ENCODE assay signal across 9 mouse cellular contexts in the genomic region with DNA sequence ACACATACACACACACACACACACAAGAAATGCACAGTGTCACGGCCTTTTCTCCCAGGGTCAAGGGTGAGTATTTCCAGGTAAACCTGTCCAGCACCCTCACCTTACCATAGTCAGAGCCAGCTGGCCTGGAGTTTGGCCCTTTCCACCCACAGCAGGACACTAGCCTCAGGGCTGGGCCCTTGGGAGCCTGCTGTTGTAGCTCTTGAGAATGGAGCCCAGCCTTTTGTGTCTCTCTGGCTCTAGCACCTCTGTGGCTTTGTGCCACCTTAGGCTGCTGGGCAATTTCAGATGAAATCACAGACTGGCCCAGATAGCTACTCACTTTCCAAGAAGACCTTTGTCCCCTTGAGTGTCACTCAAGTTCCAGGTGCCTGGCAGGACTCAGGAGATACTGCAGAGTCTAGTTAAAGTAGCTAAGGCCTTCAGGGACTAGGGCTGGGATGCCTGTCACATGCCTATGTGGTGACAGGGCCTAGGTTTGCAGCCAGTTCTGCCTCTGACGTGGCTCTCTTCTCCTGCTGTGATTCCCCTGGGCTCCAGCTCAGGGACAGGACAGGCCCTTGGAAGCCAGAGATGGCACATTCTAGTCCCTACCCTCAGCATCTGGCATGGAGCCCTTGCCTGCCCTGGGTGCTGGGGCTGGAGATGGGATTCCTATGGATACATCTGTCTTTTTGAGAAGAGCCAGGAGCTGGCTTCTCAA. TPM values are rescaled to one million over a fixed set of nuclear protein-coding genes. Genes with fewer than 3 reads are reported as not detected.
A peak's percentile ranks its signal among the peaks of the same experiment; 100 is the strongest.
DNase-seq lines count a peak whose midpoint lies in the region; ATAC-seq and TF ChIP-seq lines count a peak whose summit lies in the region.
"Had no signal": no experiment of that assay in that cellular context is flagged by ENCODE, and none has a peak within 500 bp of the region (broad histone marks: within the 10 kb centered on the region; RNA-seq: fewer than 3 reads in every experiment).

No protein-coding gene starts in this region.

- no peaks in the 10 kb centered on the region for H3K9me3 ChIP-seq in forebrain, embryonic 15.5 days
- H3K9me3 ChIP-seq in hindbrain, embryonic 14.5 days (ENCODE audit: control insufficient read depth, low read length) = no peaks in the 10 kb centered on the region
- H3K9me3 ChIP-seq in neural tube, embryonic 14.5 days (ENCODE audit: control insufficient read depth, low read length) = no peaks in the 10 kb centered on the region

- 58% methylated on average over 2 of the region's 2 CpGs for WGBS in forebrain, embryonic 15.5 days
- 60% methylated on average over 2 of the region's 2 CpGs for WGBS in hindbrain, embryonic 14.5 days
- 65% methylated on average over 2 of the region's 2 CpGs for WGBS in neural tube, embryonic 14.5 days
- 94% methylated on average over 2 of the region's 2 CpGs for WGBS in thymus, adult 2 months

- TF ChIP-seq CTCF in gastrocnemius, adult 2 months (IDR thresholded peaks at IDR 0.05) = no peak
- no peak for TF ChIP-seq CTCF in thymus, adult 2 months (IDR thresholded peaks at IDR 0.05; ENCODE audit: borderline replicate concordance, control insufficient read depth, extremely low read depth, insufficient read depth, low read length, poor library complexity)

- H3K4me2 ChIP-seq in forebrain, embryonic 15.5 days (replicated peaks) = peak overlapping the region; percentile 43
- peak overlapping the region; percentile 46 for H3K4me2 ChIP-seq in hindbrain, embryonic 14.5 days (replicated peaks)
- H3K4me2 ChIP-seq in neural tube, embryonic 14.5 days (ENCODE audit: low read depth, low read length) = peak overlapping the region; percentile 49; the same call in 1 of the 2 replicates

- no peaks in the 10 kb centered on the region for H3K27me3 ChIP-seq in forebrain, embryonic 15.5 days
- H3K27me3 ChIP-seq in hindbrain, embryonic 14.5 days (ENCODE audit: control insufficient read depth, insufficient read depth, low read length) = no peaks in the 10 kb centered on the region
- H3K27me3 ChIP-seq in neural tube, embryonic 14.5 days (ENCODE audit: control insufficient read depth, insufficient read depth, low read length) = no peaks in the 10 kb centered on the region
- no peaks in the 10 kb centered on the region for H3K27me3 ChIP-seq in thymus, adult 2 months (ENCODE audit: control insufficient read depth, insufficient read depth, low read length)

- peaks cover 32% of the 10 kb centered on the region for H3K36me3 ChIP-seq in forebrain, embryonic 15.5 days
- H3K36me3 ChIP-seq in hindbrain, embryonic 14.5 days (replicated peaks; ENCODE audit: control insufficient read depth, insufficient read depth) = peaks cover 38% of the 10 kb centered on the region
- H3K36me3 ChIP-seq in neural tube, embryonic 14.5 days (ENCODE audit: control insufficient read depth, insufficient read depth, low read length) = peaks cover 32% of the 10 kb centered on the region
- H3K36me3 ChIP-seq in thymus, adult 2 months (ENCODE audit: control insufficient read depth, insufficient read depth, low read length) = peaks cover 14% of the 10 kb centered on the region

- no peak for TF ChIP-seq POLR2A in thymus, adult 2 months (IDR thresholded peaks at IDR 0.05; ENCODE audit: control insufficient read depth, extremely low read depth, insufficient read depth, low read length, poor library complexity)

- peak; percentile 68 for DNase-seq in gastrocnemius, adult 2 months
- no peak for DNase-seq in gastrocnemius, postnatal 14 days
- no peak for DNase-seq in hindbrain, embryonic 14.5 days (ENCODE audit: low spot score)
- no peak for DNase-seq in thymus, adult 2 months
- no peak for DNase-seq in gastrocnemius, postnatal 36 days
- DNase-seq in spleen, adult 18-20 months = no peak

- intact Hi-C loops in gastrocnemius, adult 2 months (cut with DNase I) = loop anchor here (5.0 kb wide), 1 partner anchor 34 kb away; no protein-coding TSS in a partner anchor
- intact Hi-C loops in gastrocnemius, postnatal 14 days (cut with DNase I; ENCODE audit: low total_unique reads) = no loop called here
- intact Hi-C loops in gastrocnemius, postnatal 36 days (cut with DNase I) = no loop called here

- peak overlapping the region; percentile 30; the same call in 1 of the 2 replicates for H3K4me3 ChIP-seq in gastrocnemius, adult 2 months
- peak overlapping the region; percentile 31 for H3K4me3 ChIP-seq in forebrain, embryonic 15.5 days
- H3K4me3 ChIP-seq in hindbrain, embryonic 14.5 days (replicated peaks; ENCODE audit: low read length) = no peak overlapping the region
- H3K4me3 ChIP-seq in neural tube, embryonic 14.5 days (ENCODE audit: low read depth, low read length) = no peak overlapping the region
- H3K4me3 ChIP-seq in thymus, adult 2 months (ENCODE audit: control insufficient read depth, insufficient read depth, low read length) = no peak overlapping the region

- peak overlapping the region; percentile 68 for H3K27ac ChIP-seq in gastrocnemius, adult 2 months
- peak overlapping the region; percentile 95 for H3K27ac ChIP-seq in forebrain, embryonic 15.5 days (replicated peaks)
- H3K27ac ChIP-seq in hindbrain, embryonic 14.5 days = no peak overlapping the region
- H3K27ac ChIP-seq in neural tube, embryonic 14.5 days (ENCODE audit: low read depth, low read length) = peak overlapping the region; percentile 91; the same call in 1 of the 2 replicates
- H3K27ac ChIP-seq in thymus, adult 2 months (ENCODE audit: control insufficient read depth, insufficient read depth, low read length) = no peak overlapping the region

- peak overlapping the region; percentile 25; the same call in 1 of the 2 replicates for H3K9ac ChIP-seq in forebrain, embryonic 15.5 days (replicated peaks)
- peak overlapping the region; percentile 47 for H3K9ac ChIP-seq in hindbrain, embryonic 14.5 days
- no peak overlapping the region for H3K9ac ChIP-seq in neural tube, embryonic 14.5 days (replicated peaks; ENCODE audit: low read depth, low read length)

- peaks cover 56% of the 10 kb centered on the region for H3K4me1 ChIP-seq in forebrain, embryonic 15.5 days
- H3K4me1 ChIP-seq in hindbrain, embryonic 14.5 days (replicated peaks; ENCODE audit: control insufficient read depth, insufficient read depth, low read length) = peaks cover 30% of the 10 kb centered on the region
- H3K4me1 ChIP-seq in neural tube, embryonic 14.5 days (ENCODE audit: control insufficient read depth, insufficient read depth, low read length) = peaks cover 32% of the 10 kb centered on the region
- no peaks in the 10 kb centered on the region for H3K4me1 ChIP-seq in thymus, adult 2 months (replicated peaks; ENCODE audit: control insufficient read depth, insufficient read depth, low read length)

- ATAC-seq in forebrain, embryonic 15.5 days (replicated peaks) = no peak
- no peak for ATAC-seq in hindbrain, embryonic 14.5 days (ENCODE audit: low FRiP score)
- no peak for ATAC-seq in neural tube, embryonic 14.5 days (ENCODE audit: low read depth)

RNA-seq across cellular contexts. Expression of gene Tmem120a, which starts 17.5 kb away (rescaled TPM):
- 1 to 10 TPM; 7.6 to 8.3 TPM for total RNA-seq in gastrocnemius, adult 2 months (2021)
- total RNA-seq in gastrocnemius, postnatal 14 days (2021) = 1 to 10 TPM; 3.8 to 5.2 TPM
- 74.9 and 80.7 TPM in 2 replicates for polyA plus RNA-seq in forebrain, embryonic 15.5 days (2015; fragmentation: Nextera tagmentation; extraction: Ambion mirVana)
- polyA plus RNA-seq in hindbrain, embryonic 14.5 days (2014; fragmentation: Nextera tagmentation; extraction: Ambion mirVana) = 89.0 and 90.2 TPM in 2 replicates
- polyA plus RNA-seq in neural tube, embryonic 14.5 days (2014; fragmentation: Nextera tagmentation; extraction: Ambion mirVana) = 76.3 and 82.0 TPM in 2 replicates
- 31.0 and 37.7 TPM in 2 replicates for polyA plus RNA-seq in thymus, adult 2 months (2012; rRNA removed)
- total RNA-seq in gastrocnemius, postnatal 36 days (2021) = 1 to 10 TPM; 4.3 to 7.8 TPM

RNA-seq across cellular contexts. Expression of gene Styxl1, which starts 51.4 kb away (rescaled TPM):
- not detected for total RNA-seq in gastrocnemius, adult 2 months (2021)
- total RNA-seq in gastrocnemius, postnatal 14 days (2021) = not detected
- 0.34 TPM in 2 replicates for polyA plus RNA-seq in forebrain, embryonic 15.5 days (2015; fragmentation: Nextera tagmentation; extraction: Ambion mirVana)
- 0.25 and 0.30 TPM in 2 replicates for polyA plus RNA-seq in hindbrain, embryonic 14.5 days (2014; fragmentation: Nextera tagmentation; extraction: Ambion mirVana)
- 0.76 TPM in 1 of 2 replicates, not detected in the other for polyA plus RNA-seq in neural tube, embryonic 14.5 days (2014; fragmentation: Nextera tagmentation; extraction: Ambion mirVana)
- polyA plus RNA-seq in thymus, adult 2 months (2012; rRNA removed) = 0.33 and 0.57 TPM in 2 replicates
- total RNA-seq in gastrocnemius, postnatal 36 days (2021) = not detected
- polyA plus RNA-seq: C2C12 had no signal

RNA-seq across cellular contexts. Expression of gene Mdh2, which starts 51.5 kb away (rescaled TPM):
- total RNA-seq in gastrocnemius, adult 2 months (2021) = 1,000 to 10,000 TPM in 1 of 2 experiments, 100 to 1,000 TPM in 1; 910 to 1,211 TPM
- 1,000 to 10,000 TPM; 1,031 to 1,199 TPM for total RNA-seq in gastrocnemius, postnatal 14 days (2021)
- polyA plus RNA-seq in forebrain, embryonic 15.5 days (2015; fragmentation: Nextera tagmentation; extraction: Ambion mirVana) = 554 and 557 TPM in 2 replicates
- polyA plus RNA-seq in hindbrain, embryonic 14.5 days (2014; fragmentation: Nextera tagmentation; extraction: Ambion mirVana) = 599 and 617 TPM in 2 replicates
- 680 and 694 TPM in 2 replicates for polyA plus RNA-seq in neural tube, embryonic 14.5 days (2014; fragmentation: Nextera tagmentation; extraction: Ambion mirVana)
- polyA plus RNA-seq in thymus, adult 2 months (2012; rRNA removed) = 619 and 638 TPM in 2 replicates
- total RNA-seq in gastrocnemius, postnatal 36 days (2021) = 1,000 to 10,000 TPM; 1,079 to 1,088 TPM

RNA-seq across cellular contexts. Expression of gene Por, which starts 57.0 kb away (rescaled TPM):
- 10 to 100 TPM; 31.4 to 32.7 TPM for total RNA-seq in gastrocnemius, adult 2 months (2021)
- total RNA-seq in gastrocnemius, postnatal 14 days (2021) = 10 to 100 TPM; 18.7 to 19.4 TPM
- polyA plus RNA-seq in forebrain, embryonic 15.5 days (2015; fragmentation: Nextera tagmentation; extraction: Ambion mirVana) = 108 and 111 TPM in 2 replicates
- 79.7 and 84.1 TPM in 2 replicates for polyA plus RNA-seq in hindbrain, embryonic 14.5 days (2014; fragmentation: Nextera tagmentation; extraction: Ambion mirVana)
- polyA plus RNA-seq in neural tube, embryonic 14.5 days (2014; fragmentation: Nextera tagmentation; extraction: Ambion mirVana) = 70.9 and 80.5 TPM in 2 replicates
- 120 and 132 TPM in 2 replicates for polyA plus RNA-seq in thymus, adult 2 months (2012; rRNA removed)
- total RNA-seq in gastrocnemius, postnatal 36 days (2021) = 10 to 100 TPM; 26.3 to 31.8 TPM

Comparison
In these comparisons a context has a peak if more than half of its experiments do, and no peak if none do; other contexts are left out.
1. H3K27ac ChIP-seq: peak in gastrocnemius, adult 2 months (single experiment), forebrain, embryonic 15.5 days (single experiment) and neural tube, embryonic 14.5 days (single experiment); none in hindbrain, embryonic 14.5 days (single experiment) and thymus, adult 2 months (single experiment).
2. H3K4me3 ChIP-seq: peak in gastrocnemius, adult 2 months (single experiment) and forebrain, embryonic 15.5 days (single experiment); none in hindbrain, embryonic 14.5 days (single experiment), neural tube, embryonic 14.5 days (single experiment) and thymus, adult 2 months (single experiment).
3. Peak in every context shown above with its lines, with median percentiles within 50 percentile points of each other: H3K4me2 ChIP-seq.